Comparison of ENCODE assay signal across 9 mouse cellular contexts in genomic region chr10:38965075-38965781, GRCm38 (mm10). TPM values are rescaled to one million over a fixed set of nuclear protein-coding genes. Genes with fewer than 3 reads are reported as not detected.
A peak's percentile ranks its signal among the peaks of the same experiment; 100 is the strongest.
DNase-seq lines count a peak whose midpoint lies in the region; ATAC-seq lines count a peak whose summit lies in the region.
"Had no signal": no experiment of that assay in that cellular context is flagged by ENCODE, and none has a peak within 500 bp of the region (broad histone marks: within the 10 kb centered on the region; RNA-seq: fewer than 3 reads in every experiment).

TSS of gene Lama4 (plus strand) at chr10:38965515.

- peak; percentile 4 to 7 for DNase-seq in thymus, adult 18-20 months
- DNase-seq in thymus, postnatal 0 days (ENCODE audit: low spot score): no peak
- DNase-seq in forelimb bud, embryonic 11.5 days (ENCODE audit: low read depth, low spot score): peak; percentile 52
- peak; percentile 77 for DNase-seq in heart, postnatal 25 days (ENCODE audit: low spot score)
- no peak for DNase-seq in large intestine, adult 2 months (ENCODE audit: low read depth, low spot score)
- peak; percentile 33 for DNase-seq in retina, embryonic 14.5 days (ENCODE audit: low spot score)
- DNase-seq in yolk sac, embryonic 10.5 days (ENCODE audit: low spot score): peak; percentile 65

- no peaks in the 10 kb centered on the region for H3K27me3 ChIP-seq in lung, embryonic 15.5 days
- H3K27me3 ChIP-seq: Patski had no signal

- WGBS in large intestine, adult 2 months: 5% methylated on average over 23 of the region's 24 CpGs
- 3% methylated on average over 24 of the region's 24 CpGs for WGBS in lung, embryonic 15.5 days

- no peaks in the 10 kb centered on the region for H3K9me3 ChIP-seq in lung, embryonic 15.5 days

- peak within 1 kb of the TSS; percentile 60 for H3K4me3 ChIP-seq in lung, embryonic 15.5 days

- H3K9ac ChIP-seq in lung, embryonic 15.5 days: peak within 1 kb of the TSS; percentile 72

- H3K36me3 ChIP-seq in lung, embryonic 15.5 days: no peaks in the 10 kb centered on the region

- peak within 1 kb of the TSS; percentile 69 for H3K4me2 ChIP-seq in lung, embryonic 15.5 days

- peak within 1 kb of the TSS; percentile 93 for H3K27ac ChIP-seq in lung, embryonic 15.5 days

- peaks cover 25% of the 10 kb centered on the region for H3K4me1 ChIP-seq in lung, embryonic 15.5 days

- intact Hi-C loops in heart, postnatal 25 days (cut with DNase I): loop anchor here (5.0 kb wide), 3 partner anchors 37 to 83 kb away; no protein-coding TSS in a partner anchor

- peak; percentile 82 for ATAC-seq in lung, embryonic 15.5 days (ENCODE audit: borderline replicate concordance, extremely low read depth, low FRiP score, low TSS enrichment)
- ATAC-seq: Patski had no signal

RNA-seq across cellular contexts. Expression of gene Lama4, which starts in this region (rescaled TPM):
- polyA plus RNA-seq in thymus, postnatal 0 days (2015; fragmentation: Nextera tagmentation; extraction: Ambion mirVana): 7.5 and 7.8 TPM in 2 replicates
- 10 to 100 TPM; 72.6 to 81.7 TPM for total RNA-seq in heart, postnatal 25 days (2021)
- polyA plus RNA-seq in large intestine, adult 2 months (2012; rRNA removed): 13.9 and 17.4 TPM in 2 replicates
- 111 and 115 TPM in 2 replicates for polyA plus RNA-seq in lung, embryonic 15.5 days (2015; fragmentation: Nextera tagmentation; extraction: Ambion mirVana)

Comparison
In these comparisons a context has a peak if more than half of its experiments do, and no peak if none do; other contexts are left out.
1. DNase-seq: peak in thymus, adult 18-20 months (2 of 2), forelimb bud, embryonic 11.5 days (single experiment), heart, postnatal 25 days (single experiment), retina, embryonic 14.5 days (single experiment) and yolk sac, embryonic 10.5 days (single experiment); none in thymus, postnatal 0 days (single experiment) and large intestine, adult 2 months (single experiment).